Mouse (Mus musculus) CH12.LX (cell line): ENCODE measurements around the gene B3gat3. TPM values are rescaled to one million over a fixed set of nuclear protein-coding genes. Genes with fewer than 3 reads are reported as not detected.

ENCODE experiments used
- DNase-seq: peaks from one replicate; pipeline ENCODE4 v3.0.0-alpha.2; 2013; ENCODE audit errors: extremely low read depth
- H3K27ac ChIP-seq: 2 replicates; pipeline ENCODE4 v1.5.1; 2012; ENCODE audit warnings: low read depth, mild to moderate bottlenecking, control low read depth, moderate library complexity; ENCODE audit not compliant: insufficient read depth
- H3K27me3 ChIP-seq: replicated peaks from 2 replicates; pipeline ENCODE3; 2012; ENCODE audit warnings: inconsistent platforms
- H3K36me3 ChIP-seq, 2 experiments: replicated peaks in 1 of 2; 2 replicates each; pipeline versions ENCODE3 to v1.6.1; 2012; ENCODE audit warnings: inconsistent platforms in 1 of 2, low read length in 1 of 2, mild to moderate bottlenecking in 1 of 2, mixed read lengths in 1 of 2, moderate library complexity in 1 of 2; ENCODE audit not compliant: control insufficient read depth in 1 of 2, insufficient read depth in 1 of 2
- H3K4me1 ChIP-seq, 2 experiments: 2 replicates each; pipeline ENCODE4 v1.6.1; 2012; ENCODE audit warnings: inconsistent platforms in 1 of 2, moderate library complexity in 1 of 2; ENCODE audit not compliant: insufficient read depth in 2 of 2, control insufficient read depth in 1 of 2
- H3K4me2 ChIP-seq: 2 replicates; pipeline ENCODE4 v1.6.1; 2012; ENCODE audit warnings: low read depth, mild to moderate bottlenecking, control low read depth; ENCODE audit not compliant: poor library complexity, insufficient read depth, severe bottlenecking
- H3K4me3 ChIP-seq, 3 experiments: fragments of 150-350 bp in 1 of 3; sonication (generic) in 1 of 3; replicated peaks in 1 of 3; 2 replicates each; pipeline versions ENCODE3 to v1.5.1; 2011 to 2012; ENCODE audit warnings: low read depth in 2 of 3, low read length in 2 of 3, mild to moderate bottlenecking in 2 of 3, moderate library complexity in 2 of 3, control low read depth in 1 of 3, improper control_type of control experiment in 1 of 3, inconsistent platforms in 1 of 3, mixed read lengths in 1 of 3; ENCODE audit not compliant: poor library complexity in 1 of 3
- H3K79me2 ChIP-seq: replicated peaks from 2 replicates; pipeline ENCODE4 v1.6.1; 2012; ENCODE audit warnings: mild to moderate bottlenecking, moderate library complexity; ENCODE audit not compliant: control insufficient read depth, poor library complexity, insufficient read depth, severe bottlenecking; ENCODE audit errors: extremely low read depth
- H3K9ac ChIP-seq: 2 replicates; pipeline ENCODE4 v1.6.1; 2012; ENCODE audit warnings: low read depth, mild to moderate bottlenecking, control low read depth, moderate library complexity; ENCODE audit not compliant: insufficient read depth
- H3K9me3 ChIP-seq: replicated peaks from 2 replicates; pipeline ENCODE3; 2012; ENCODE audit warnings: low read length, inconsistent platforms, mixed read lengths
- BHLHE40 ChIP-seq: IDR thresholded peaks from 2 replicates; pipeline ENCODE4 v1.6.1; 2011; ENCODE audit warnings: mild to moderate bottlenecking, low read depth, low read length, improper control_type of control experiment
- CHD1 ChIP-seq: IDR thresholded peaks from 2 replicates; pipeline ENCODE4 v1.6.1; 2012; ENCODE audit warnings: low read depth, low read length, improper control_type of control experiment, inconsistent platforms
- CTCF ChIP-seq, 2 experiments: IDR thresholded peaks in 1 of 2; conservative IDR thresholded peaks in 1 of 2; 2 replicates each; pipeline ENCODE4 v1.5.1; 2011 to 2012; ENCODE audit warnings: low read depth in 2 of 2, low read length in 2 of 2, improper control_type of control experiment in 1 of 2, inconsistent platforms in 1 of 2, mild to moderate bottlenecking in 1 of 2, moderate library complexity in 1 of 2
- ELF1 ChIP-seq: IDR thresholded peaks from 2 replicates; pipeline ENCODE4 v1.6.1; 2014; ENCODE audit warnings: low read depth, mild to moderate bottlenecking, inconsistent platforms, low read length, improper control_type of control experiment
- EP300 ChIP-seq: IDR thresholded peaks from 2 replicates; pipeline ENCODE4 v1.6.1; 2011; ENCODE audit warnings: low read length, improper control_type of control experiment
- ETS1 ChIP-seq: conservative IDR thresholded peaks from 2 replicates; pipeline ENCODE4 v1.6.1; 2012; ENCODE audit warnings: low read depth, mild to moderate bottlenecking, inconsistent platforms, low read length, improper control_type of control experiment, moderate library complexity
- GABPA ChIP-seq: IDR thresholded peaks from 2 replicates; pipeline ENCODE4 v1.6.1; 2012; ENCODE audit warnings: low read depth, low read length, improper control_type of control experiment, inconsistent platforms; ENCODE audit not compliant: insufficient replicate concordance
- HCFC1 ChIP-seq: IDR thresholded peaks from 2 replicates; pipeline ENCODE4 v1.6.1; 2012; ENCODE audit warnings: low read depth, mild to moderate bottlenecking, inconsistent platforms, low read length, improper control_type of control experiment
- IRF4 ChIP-seq: IDR thresholded peaks from 2 replicates; pipeline ENCODE4 v1.6.1; 2014; ENCODE audit warnings: low read depth, mild to moderate bottlenecking, inconsistent platforms, low read length, improper control_type of control experiment
- JUN ChIP-seq: IDR thresholded peaks from 2 replicates; pipeline ENCODE4 v1.6.1; 2011; ENCODE audit warnings: low read depth, mild to moderate bottlenecking, low read length, improper control_type of control experiment, moderate library complexity; ENCODE audit not compliant: insufficient read depth
- JUND ChIP-seq: conservative IDR thresholded peaks from 2 replicates; pipeline ENCODE4 v1.6.1; 2011; ENCODE audit warnings: low read depth, low read length, improper control_type of control experiment
- KAT2A ChIP-seq: IDR thresholded peaks from 2 replicates; pipeline ENCODE4 v1.6.1; 2012; ENCODE audit warnings: low read length, improper control_type of control experiment, inconsistent platforms; ENCODE audit not compliant: insufficient replicate concordance
- MAFK ChIP-seq: IDR thresholded peaks from 2 replicates; pipeline ENCODE4 v1.6.1; 2011; ENCODE audit warnings: low read length, improper control_type of control experiment; ENCODE audit not compliant: insufficient replicate concordance
- MAX ChIP-seq: IDR thresholded peaks from 2 replicates; pipeline ENCODE4 v1.6.1; 2011; ENCODE audit warnings: low read length, improper control_type of control experiment
- MAZ ChIP-seq: IDR thresholded peaks from 2 replicates; pipeline ENCODE4 v1.6.1; 2012; ENCODE audit warnings: low read depth, mild to moderate bottlenecking, inconsistent platforms, low read length, improper control_type of control experiment, moderate library complexity
- MEF2A ChIP-seq: IDR thresholded peaks from 2 replicates; pipeline ENCODE4 v1.6.1; 2014; ENCODE audit warnings: low read depth, mild to moderate bottlenecking, inconsistent platforms, low read length, improper control_type of control experiment, borderline replicate concordance
- MXI1 ChIP-seq: IDR thresholded peaks from 2 replicates; pipeline ENCODE4 v1.6.1; 2011; ENCODE audit warnings: mild to moderate bottlenecking, low read depth, low read length, improper control_type of control experiment
- MYC ChIP-seq: IDR thresholded peaks from 2 replicates; pipeline ENCODE4 v1.6.1; 2011; ENCODE audit warnings: low read depth, mild to moderate bottlenecking, improper control_type of control experiment, low read length
- NELFE ChIP-seq: IDR thresholded peaks from 2 replicates; pipeline ENCODE4 v1.6.1; 2011; ENCODE audit warnings: low read depth, low read length, improper control_type of control experiment
- NRF1 ChIP-seq: IDR thresholded peaks from 2 replicates; pipeline ENCODE4 v1.6.1; 2014; ENCODE audit warnings: low read depth, mild to moderate bottlenecking, inconsistent platforms, low read length, improper control_type of control experiment, moderate library complexity
- POLR2A ChIP-seq: IDR thresholded peaks from 2 replicates; pipeline ENCODE4 v1.6.1; 2011; ENCODE audit warnings: low read depth, mild to moderate bottlenecking, improper control_type of control experiment, low read length
- POLR2AphosphoS2 ChIP-seq: IDR thresholded peaks from 2 replicates; pipeline ENCODE4 v1.6.1; 2011; ENCODE audit warnings: low read depth, low read length, improper control_type of control experiment
- RAD21 ChIP-seq: IDR thresholded peaks from 2 replicates; pipeline ENCODE4 v1.6.1; 2011; ENCODE audit warnings: low read depth, mild to moderate bottlenecking, low read length, improper control_type of control experiment, moderate library complexity
- SIN3A ChIP-seq: IDR thresholded peaks from 2 replicates; pipeline ENCODE4 v1.6.1; 2012; ENCODE audit warnings: low read length, improper control_type of control experiment, inconsistent platforms
- TBP ChIP-seq: conservative IDR thresholded peaks from 2 replicates; pipeline ENCODE4 v1.6.1; 2011; ENCODE audit warnings: low read depth, low read length, improper control_type of control experiment
- TCF12 ChIP-seq: IDR thresholded peaks from 2 replicates; pipeline ENCODE4 v1.6.1; 2014; ENCODE audit warnings: low read depth, mild to moderate bottlenecking, inconsistent platforms, low read length, improper control_type of control experiment
- UBTF ChIP-seq: IDR thresholded peaks from 2 replicates; pipeline ENCODE4 v1.6.1; 2012; ENCODE audit warnings: low read depth, mild to moderate bottlenecking, inconsistent platforms, low read length, improper control_type of control experiment, moderate library complexity
- USF1 ChIP-seq: IDR thresholded peaks from 2 replicates; pipeline ENCODE4 v1.6.1; 2014; ENCODE audit warnings: low read depth, mild to moderate bottlenecking, inconsistent platforms, low read length, improper control_type of control experiment
- USF2 ChIP-seq: conservative IDR thresholded peaks from 2 replicates; pipeline ENCODE4 v1.6.1; 2011; ENCODE audit warnings: low read depth, low read length, improper control_type of control experiment
- ZKSCAN1 ChIP-seq: IDR thresholded peaks from 2 replicates; pipeline ENCODE4 v1.6.1; 2012; ENCODE audit warnings: low read depth, inconsistent platforms, low read length, improper control_type of control experiment, borderline replicate concordance
- ZMIZ1 ChIP-seq: IDR thresholded peaks from 2 replicates; pipeline ENCODE4 v1.6.1; 2012; ENCODE audit warnings: low read depth, mild to moderate bottlenecking, inconsistent platforms, low read length, improper control_type of control experiment
- ZNF384 ChIP-seq: IDR thresholded peaks from 2 replicates; pipeline ENCODE4 v1.6.1; 2012; ENCODE audit warnings: low read depth, low read length, improper control_type of control experiment, inconsistent platforms
- dilution Hi-C: fragments of 300-500 bp; cut with MboI; formaldehyde crosslinking; loops from 2 replicates; pipeline ENCODE4 v1.14.3; 2020; ENCODE audit warnings: low sequenced_read_pairs; ENCODE audit not compliant: extremely low pct_unique_long_range_greater_than_20kb, extremely low pct_ligation_motif_present
- in situ Hi-C: fragments of 300-500 bp; cut with MboI; formaldehyde crosslinking; loops from 3 replicates; pipeline ENCODE4 v1.14.3; 2019; ENCODE audit warnings: low sequenced_read_pairs, low pct_ligation_motif_present, low pct_unique_long_range_greater_than_20kb, mixed read lengths
- polyA plus RNA-seq: library from polyadenylated mRNA; unstranded; fragments of >175 nt; gene quantifications from 2 replicates; pipeline ENCODE4 v1.2.1, GENCODE M21; 2012; ENCODE audit warnings: low read depth; ENCODE audit not compliant: insufficient read length
- total RNA-seq, 2 experiments: library from RNA; depleted of rRNA; stranded (reverse); fragments of 300-350 nt in 1 of 2; fragments of >200 nt in 1 of 2; gene quantifications; 2 replicates each; pipeline ENCODE4 v1.2.3; 2012 to 2014

The B3gat3 gene
- total and polyA plus RNA-seq, 3 experiments, result 17.8 to 54.8 (median 33.0) TPM

DNA sequence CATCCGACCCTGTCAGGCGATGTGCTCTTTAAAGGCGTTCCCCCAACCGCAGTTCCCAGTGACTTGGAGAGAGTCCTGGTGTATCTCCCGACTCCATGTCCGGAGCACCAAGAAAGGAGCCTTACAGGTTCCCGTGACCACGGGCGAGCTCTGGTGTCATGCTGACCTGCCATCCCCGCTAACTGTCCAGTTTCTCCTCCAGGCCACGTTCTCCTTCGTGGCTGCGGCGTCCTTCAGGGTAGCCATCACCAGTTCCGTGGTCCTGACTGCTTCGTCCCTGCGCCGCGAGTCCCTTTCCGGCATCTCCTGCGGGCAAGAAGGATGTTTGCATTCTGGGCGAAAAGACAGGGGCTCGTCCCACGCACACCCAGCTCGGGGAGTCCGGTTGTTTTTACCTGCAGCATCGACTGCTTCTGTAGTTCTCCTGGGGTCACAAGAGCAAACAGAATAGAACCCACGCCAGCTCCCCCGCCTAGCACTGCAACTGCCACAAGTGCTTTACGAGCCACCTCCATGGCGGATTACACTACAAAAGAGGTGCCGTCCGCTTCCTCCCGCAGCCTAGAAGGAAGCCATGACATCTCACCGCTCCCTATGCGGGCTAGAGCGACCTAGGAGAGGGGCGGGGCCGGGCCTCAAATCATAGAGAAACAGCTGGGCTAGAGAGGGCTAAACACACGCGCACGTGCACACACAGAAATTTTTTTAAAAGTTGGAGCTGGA, 39.7 kb upstream of the B3gat3 start, which contains the start of gene Uqcc3:
Uqcc3 (minus strand) TSS at position 613 of the 723 bp plus-strand sequence.
- peak; percentile 88 for DNase-seq

GRCm38 (mm10) chr19:8881034-8881392, 39.2 kb upstream of the B3gat3 start:
- peaks cover 6 to 28% of the 10 kb centered on the region in 2 experiments for H3K36me3 ChIP-seq
- no peak overlapping the region for H3K27ac ChIP-seq
- H3K79me2 ChIP-seq, result no peaks in the 10 kb centered on the region
- no peaks in the 10 kb centered on the region for H3K27me3 ChIP-seq
- no peak for DNase-seq
- TF ChIP-seq USF2, result peak; percentile 5; the same call in 1 of the 2 replicates
- no peak for TF ChIP-seq KAT2A
- TF ChIP-seq, all 38 proteins: peak for 1
- Histone ChIP-seq H3K4me3 (peak overlapping the region; percentile 90 to 97 (median 95)), H3K4me1 (peaks cover 0 to 16% of the 10 kb centered on the region in 2 experiments; a peak in 3 of 4 replicates), H3K9ac (peak overlapping the region; percentile 73), H3K9me3 (no peaks in the 10 kb centered on the region), H3K4me2 (peak overlapping the region; percentile 68)
- in situ Hi-C loops, result no loop called here
- dilution Hi-C loops, result no loop called here

More for the DNA sequence above, 39.7 kb upstream of the B3gat3 start, which contains the start of gene Uqcc3:
- Histone ChIP-seq H3K27me3 (no peaks in the 10 kb centered on the region), H3K4me3 (peak within 1 kb of the TSS; percentile 90 to 97 (median 95)), H3K4me2 (peak within 1 kb of the TSS; percentile 72), H3K36me3 (peaks cover 7 to 32% of the 10 kb centered on the region in 2 experiments), H3K9me3 (no peaks in the 10 kb centered on the region), H3K4me1 (peaks cover 0 to 16% of the 10 kb centered on the region in 2 experiments; a peak in 3 of 4 replicates), H3K9ac (peak within 1 kb of the TSS; percentile 88), H3K79me2 (no peaks in the 10 kb centered on the region), H3K27ac (peak within 1 kb of the TSS; percentile 77)
- in situ Hi-C loops, result no loop called here
- dilution Hi-C loops, result no loop called here
- TF ChIP-seq MAFK (no peak), POLR2A (peak; percentile 87), ZNF384 (peak; percentile 96), MEF2A (peak; percentile 9; the same call in 1 of the 2 replicates), CHD1 (peak; percentile 86; the same call in 1 of the 2 replicates), IRF4 (peak; percentile 63), ELF1 (peak; percentile 80), UBTF (peak; percentile 43; the same call in 1 of the 2 replicates), ZMIZ1 (peak; percentile 83), HCFC1 (peak; percentile 86), MXI1 (peak; percentile 99), JUND (no peak), ZKSCAN1 (no peak), BHLHE40 (peak; percentile 100), EP300 (no peak), NRF1 (peak; percentile 56; the same call in 1 of the 2 replicates), POLR2AphosphoS2 (peak; percentile 86; the same call in 1 of the 2 replicates), MYC (peak; percentile 98), NELFE (peak; percentile 91), USF1 (peak; percentile 58), TBP (peak; percentile 90), MAZ (peak; percentile 86), JUN (no peak), TCF12 (peak; percentile 91), MAX (peak; percentile 99), ETS1 (peak; percentile 65), SIN3A (peak; percentile 100), GABPA (0 out of 2 replicates have a peak, but pooled peaks have one; percentile 17), KAT2A (peak; percentile 57; the same call in 1 of the 2 replicates), RAD21 (no peak), CTCF (conservative IDR thresholded peaks at IDR 0.05 in 1 of 2, IDR thresholded peaks at IDR 0.05 in 1 of 2; ENCODE audit: low read depth in 2 of 2, low read length in 2 of 2) (no peak)
